Mouse (Mus musculus) lung, postnatal 0 days (tissue): ENCODE measurements around the gene Ssu2. TPM values are rescaled to one million over a fixed set of nuclear protein-coding genes. Genes with fewer than 3 reads are reported as not detected.

Source experiments
- ATAC-seq: fragments of 200-750 bp; cut with Nextera tagmentation; 2 replicates; pipeline ENCODE4 v1.8.0; 2017; ENCODE audit warnings: moderate library complexity
- DNase-seq: peaks from one replicate; pipeline ENCODE4 v3.0.0-alpha.2; 2016; ENCODE audit warnings: low spot score
- H3K27ac ChIP-seq: fragments of 300-500 bp; sonication (generic); 2 replicates; pipeline ENCODE4 v1.5.1; 2014; ENCODE audit warnings: antibody characterized with exemption, mild to moderate bottlenecking, low read length, mixed read lengths
- H3K27me3 ChIP-seq: fragments of 300-500 bp; sonication (generic); replicated peaks from 2 replicates; pipeline ENCODE4 v1.6.1; 2014; ENCODE audit warnings: low read length, mixed read lengths; ENCODE audit not compliant: insufficient read depth
- H3K36me3 ChIP-seq: fragments of 300-500 bp; sonication (generic); 2 replicates; pipeline ENCODE4 v1.6.1; 2014; ENCODE audit warnings: low read length, mixed read lengths; ENCODE audit not compliant: insufficient read depth
- H3K4me1 ChIP-seq: fragments of 300-500 bp; sonication (generic); 2 replicates; pipeline ENCODE4 v1.6.1; 2014; ENCODE audit warnings: antibody characterized with exemption, low read depth, low read length, mixed read lengths; ENCODE audit not compliant: insufficient read depth
- H3K4me2 ChIP-seq: fragments of 300-500 bp; sonication (generic); replicated peaks from 2 replicates; pipeline ENCODE4 v1.6.1; 2014; ENCODE audit warnings: low read depth, mild to moderate bottlenecking, low read length, moderate library complexity, mixed read lengths
- H3K4me3 ChIP-seq: fragments of 300-500 bp; sonication (generic); 2 replicates; pipeline ENCODE4 v1.5.1; 2014; ENCODE audit warnings: low read depth, low read length
- H3K9ac ChIP-seq: fragments of 300-500 bp; sonication (generic); replicated peaks from 2 replicates; pipeline ENCODE4 v1.6.1; 2014; ENCODE audit warnings: low read depth, mild to moderate bottlenecking
- H3K9me3 ChIP-seq: fragments of 300-500 bp; sonication (generic); 2 replicates; pipeline ENCODE4 v1.6.1; 2016; ENCODE audit warnings: low read length, mixed read lengths
- CTCF ChIP-seq: IDR thresholded peaks from 2 replicates; pipeline ENCODE4 v1.5.1; 2016; ENCODE audit warnings: antibody characterized with exemption, mild to moderate bottlenecking
- EP300 ChIP-seq: IDR thresholded peaks from 2 replicates; pipeline ENCODE4 v1.6.1; 2016; ENCODE audit warnings: antibody characterized with exemption, mild to moderate bottlenecking, control low read depth
- WGBS: fragments of 180-500 bp; shearing (Covaris S2); extraction: QIAGEN DNeasy Blood & Tissue Kit; methylation state at CpG from one replicate; pipeline ENCODE4 v1.1.7; 2014; 5-methylcytosine and 5-hydroxymethylcytosine counted together
- polyA plus RNA-seq: library from polyadenylated mRNA; unstranded; fragments of >200 nt; fragmentation: Nextera tagmentation; extraction: Ambion mirVana; gene quantifications from 2 replicates; pipeline ENCODE4 v1.2.1, GENCODE M21; 2015

Ssu2 gene
- polyA plus RNA-seq, result 4.5 and 6.3 TPM in 2 replicates

DNA sequence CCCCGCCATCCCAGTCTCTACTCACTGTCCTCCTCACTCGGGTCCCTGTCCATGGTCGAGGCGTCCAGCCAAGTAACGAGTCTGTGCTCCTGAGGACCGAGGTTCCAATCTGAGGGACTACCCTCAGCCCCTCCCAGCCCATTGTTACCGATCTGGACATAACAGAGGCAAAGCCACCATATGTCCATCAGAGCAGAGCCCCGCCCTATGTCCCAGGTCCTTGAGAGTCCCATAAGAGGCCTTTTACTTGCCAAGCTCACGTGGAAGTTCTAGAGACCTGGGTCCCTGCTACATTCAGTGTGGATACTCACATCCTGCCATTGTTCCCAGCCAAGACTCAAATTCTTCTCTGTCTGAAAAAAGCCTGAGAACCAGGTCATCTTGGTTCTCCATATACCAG is at the start of gene Ssu2:
Gene Ssu2, minus strand, starts transcription at position 77 of the 400 bp plus-strand sequence.
- Histone ChIP-seq H3K4me1 (no peaks in the 10 kb centered on the region), H3K9ac (no peak within 1 kb of the TSS)
- DNase-seq, result peak; percentile 54

DNA sequence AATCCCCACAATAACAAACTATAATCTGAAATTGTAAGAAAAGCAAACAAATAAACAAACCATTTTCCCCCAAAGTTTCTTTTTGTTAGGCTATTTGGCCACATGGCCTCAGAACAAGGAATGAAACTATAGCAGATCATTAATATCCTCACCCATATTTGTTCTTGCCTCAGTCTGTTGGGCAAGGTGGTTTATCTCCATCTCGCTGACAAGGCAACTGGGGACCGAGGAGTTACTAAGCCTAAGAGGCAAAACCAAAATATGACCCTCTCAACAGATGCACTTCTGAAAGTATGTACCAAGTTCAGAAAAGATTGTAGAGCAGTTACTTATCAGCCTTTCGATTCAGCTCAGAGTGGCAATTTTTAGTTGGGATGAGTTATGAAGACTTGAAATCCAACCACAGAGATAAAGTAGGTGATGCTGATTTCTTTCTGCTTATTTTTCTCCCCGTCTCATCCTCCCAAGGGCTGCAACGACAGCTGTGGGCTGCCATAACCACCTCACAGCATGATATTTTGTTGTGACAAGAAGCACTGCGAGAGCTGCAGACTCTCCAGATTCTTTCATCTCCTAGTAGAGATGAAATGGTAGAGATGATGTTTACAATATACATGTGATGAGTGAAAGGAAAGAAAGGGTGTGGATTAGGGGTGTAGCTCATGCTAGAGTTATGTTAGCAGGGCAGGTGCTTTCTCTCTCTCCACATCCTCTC is 38.4 kb upstream of the Ssu2 start:
- no peaks in the 10 kb centered on the region for H3K27me3 ChIP-seq
- no peak overlapping the region for H3K4me2 ChIP-seq
- no peak overlapping the region for H3K4me3 ChIP-seq
- TF ChIP-seq EP300 (no peak), CTCF (no peak)
- DNase-seq, result peak; percentile 73
- H3K27ac ChIP-seq, result no peak overlapping the region
- WGBS, result 43% methylated on average over 6 of the region's 6 CpGs
- ATAC-seq, result peak; percentile 78
- H3K9ac ChIP-seq, result no peak overlapping the region
- H3K36me3 ChIP-seq, result no peaks in the 10 kb centered on the region
- H3K9me3 ChIP-seq, result no peaks in the 10 kb centered on the region
- peaks cover 4% of the 10 kb centered on the region; the same call in 1 of the 2 replicates for H3K4me1 ChIP-seq

More for the DNA sequence above, at the start of gene Ssu2:
- Histone ChIP-seq H3K4me3 (no peak within 1 kb of the TSS), H3K36me3 (no peaks in the 10 kb centered on the region), H3K27ac (peak within 1 kb of the TSS; percentile 64), H3K9me3 (no peaks in the 10 kb centered on the region), H3K4me2 (no peak within 1 kb of the TSS), H3K27me3 (no peaks in the 10 kb centered on the region)
- peak; percentile 80 for ATAC-seq
- 56% methylated on average over 9 of the region's 9 CpGs for WGBS
- TF ChIP-seq CTCF (no peak), EP300 (0 out of 2 replicates have a peak, but pooled peaks have one; percentile 14)

- Histone ChIP-seq H3K4me1 (peaks cover 4% of the 10 kb centered on the region; the same call in 1 of the 2 replicates), H3K9ac (no peak overlapping the region), H3K9me3 (no peaks in the 10 kb centered on the region), H3K4me3 (no peak overlapping the region), H3K27ac (no peak overlapping the region), H3K4me2 (no peak overlapping the region), H3K27me3 (no peaks in the 10 kb centered on the region), H3K36me3 (no peaks in the 10 kb centered on the region)
- DNase-seq (peak; percentile 70), ATAC-seq (peak; percentile 51; the same call in 1 of the 2 replicates)
- WGBS, result 52% methylated on average over 8 of the region's 8 CpGs
- TF ChIP-seq EP300 (no peak), CTCF (no peak)
Observed at GRCm38 (mm10) chr6:112423746-112424501, 36.1 kb upstream of the Ssu2 start.

GRCm38 (mm10) chr6:112420883-112421282 is 33.1 kb upstream of the Ssu2 start:
- H3K4me3 ChIP-seq, result no peak overlapping the region
- no peaks in the 10 kb centered on the region for H3K9me3 ChIP-seq
- H3K36me3 ChIP-seq, result no peaks in the 10 kb centered on the region
- TF ChIP-seq EP300 (no peak), CTCF (0 out of 2 replicates have a peak, but pooled peaks have one; percentile 12)
- no peaks in the 10 kb centered on the region for H3K27me3 ChIP-seq
- no peak for ATAC-seq
- WGBS, result 93% methylated on average over 1 of the region's 1 CpGs
- no peaks in the 10 kb centered on the region for H3K4me1 ChIP-seq
- H3K4me2 ChIP-seq, result no peak overlapping the region
- H3K9ac ChIP-seq, result no peak overlapping the region
- no peak overlapping the region for H3K27ac ChIP-seq
- DNase-seq, result no peak

DNA sequence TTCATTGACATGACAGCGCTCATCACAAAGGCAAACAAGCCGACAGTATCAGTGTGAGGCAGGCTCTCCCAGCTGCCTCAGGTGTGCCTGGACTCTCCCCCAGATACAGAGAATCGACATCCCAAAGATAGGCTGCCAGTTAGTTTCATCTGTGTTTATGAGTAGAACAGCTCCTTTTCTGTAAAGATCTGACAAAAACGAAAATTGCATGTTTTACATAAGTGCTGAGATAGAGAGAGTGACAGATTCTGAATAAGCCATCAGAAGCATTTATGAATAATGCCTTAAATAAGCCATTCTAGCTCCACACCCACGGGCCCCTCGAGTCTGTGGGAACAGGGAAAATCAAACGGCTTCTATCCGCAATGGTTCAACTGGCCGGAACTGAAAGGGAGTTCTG is 31.5 kb upstream of the Ssu2 start:
- no peak overlapping the region for H3K4me2 ChIP-seq
- no peak overlapping the region for H3K9ac ChIP-seq
- TF ChIP-seq CTCF (no peak), EP300 (no peak)
- H3K36me3 ChIP-seq, result no peaks in the 10 kb centered on the region
- no peaks in the 10 kb centered on the region for H3K27me3 ChIP-seq
- H3K27ac ChIP-seq, result no peak overlapping the region
- WGBS, result 54% methylated on average over 9 of the region's 9 CpGs
- H3K4me3 ChIP-seq, result no peak overlapping the region
- DNase-seq (no peak), ATAC-seq (no peak)
- H3K4me1 ChIP-seq, result no peaks in the 10 kb centered on the region
- no peaks in the 10 kb centered on the region for H3K9me3 ChIP-seq

- Histone ChIP-seq H3K27me3 (no peaks in the 10 kb centered on the region), H3K4me3 (no peak overlapping the region)
- no peak for ATAC-seq
Observed at GRCm38 (mm10) chr6:112404111-112404510, 16.3 kb upstream of the Ssu2 start.

More at GRCm38 (mm10) chr6:112404111-112404510, 16.3 kb upstream of the Ssu2 start:
- Histone ChIP-seq H3K9me3 (no peaks in the 10 kb centered on the region), H3K36me3 (no peaks in the 10 kb centered on the region), H3K27ac (no peak overlapping the region), H3K4me1 (no peaks in the 10 kb centered on the region), H3K4me2 (no peak overlapping the region), H3K9ac (no peak overlapping the region)
- WGBS, result 74% methylated on average over 5 of the region's 5 CpGs
- DNase-seq, result no peak
- TF ChIP-seq EP300 (no peak), CTCF (no peak)
